Mouse (Mus musculus) embryonic facial prominence, embryonic 14.5 days (tissue): Measurements from ENCODE around the gene Gins2. TPM values are rescaled to one million over a fixed set of nuclear protein-coding genes. Genes with fewer than 3 reads are reported as not detected.
A peak's percentile ranks its signal among the peaks of the same experiment; 100 is the strongest.

Experiments
- ATAC-seq: fragments of 200-750 bp; cut with Nextera tagmentation; 2 replicates; pipeline ENCODE4 v1.8.0; 2017; ENCODE audit warnings: low read depth, moderate number of reproducible peaks, moderate TSS enrichment
- DNase-seq: peaks from one replicate; pipeline ENCODE4 v3.0.0-alpha.2; 2015; ENCODE audit warnings: low spot score
- H3K27ac ChIP-seq: fragments of 300-500 bp; sonication (generic); replicated peaks from 2 replicates; pipeline ENCODE4 v1.5.1; 2014; ENCODE audit warnings: low read depth, mild to moderate bottlenecking, low read length, moderate library complexity
- H3K27me3 ChIP-seq: fragments of 300-500 bp; sonication (generic); replicated peaks from 2 replicates; pipeline ENCODE4 v1.6.1; 2014; ENCODE audit warnings: low read length; ENCODE audit not compliant: control insufficient read depth, insufficient read depth
- H3K36me3 ChIP-seq: fragments of 300-500 bp; sonication (generic); 2 replicates; pipeline ENCODE4 v1.6.1; 2014; ENCODE audit warnings: low read length, mixed read lengths; ENCODE audit not compliant: control insufficient read depth, insufficient read depth
- H3K4me1 ChIP-seq: fragments of 300-500 bp; sonication (generic); 2 replicates; pipeline ENCODE4 v1.6.1; 2014; ENCODE audit warnings: antibody characterized with exemption, low read length; ENCODE audit not compliant: control insufficient read depth, insufficient read depth
- H3K4me2 ChIP-seq: fragments of 300-500 bp; sonication (generic); 2 replicates; pipeline ENCODE4 v1.6.1; 2014; ENCODE audit warnings: low read depth, mild to moderate bottlenecking, low read length, moderate library complexity, mixed read lengths
- H3K4me3 ChIP-seq: fragments of 300-500 bp; sonication (generic); 2 replicates; pipeline ENCODE4 v1.5.1; 2014; ENCODE audit warnings: low read depth, mild to moderate bottlenecking, low read length
- H3K9ac ChIP-seq: fragments of 300-500 bp; sonication (generic); 2 replicates; pipeline ENCODE4 v1.6.1; 2014; ENCODE audit warnings: low read depth, mild to moderate bottlenecking, low read length, moderate library complexity, mixed read lengths
- H3K9me3 ChIP-seq: fragments of 300-500 bp; sonication (generic); 2 replicates; pipeline ENCODE4 v1.6.1; 2016; ENCODE audit warnings: low read length; ENCODE audit not compliant: control insufficient read depth
- WGBS: fragments of 180-500 bp; shearing (Covaris S2); extraction: QIAGEN DNeasy Blood & Tissue Kit; methylation state at CpG from one replicate; pipeline ENCODE4 v1.1.7; 2014; 5-methylcytosine and 5-hydroxymethylcytosine counted together
- polyA plus RNA-seq: library from polyadenylated mRNA; unstranded; fragments of >200 nt; fragmentation: Nextera tagmentation; extraction: Ambion mirVana; gene quantifications from 2 replicates; pipeline ENCODE4 v1.2.1, GENCODE M21; 2014

Gene Gins2
- polyA plus RNA-seq, 1 experiment from 2014 or later, result 82.7 TPM

DNA sequence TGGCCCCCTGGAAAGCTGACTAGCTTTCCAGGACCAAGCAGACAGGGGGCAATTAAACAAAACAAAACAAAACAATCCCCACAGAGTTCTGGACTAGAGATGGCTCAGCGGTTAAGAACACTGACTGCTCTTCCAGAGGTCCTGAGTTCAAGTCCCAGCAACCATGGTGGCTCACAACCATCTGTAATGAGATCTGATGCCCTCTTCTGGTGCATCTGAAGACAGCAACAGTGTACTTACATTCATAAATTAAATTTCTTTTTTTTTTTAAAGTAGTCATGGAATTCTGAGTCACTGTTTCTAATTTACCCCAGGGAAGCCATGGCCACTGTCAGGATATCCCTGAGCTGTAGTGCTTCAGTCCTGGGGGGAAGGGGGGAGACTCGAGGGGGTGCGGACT, 25.4 kb upstream of the Gins2 start:
- no peak overlapping the region for H3K4me2 ChIP-seq
- H3K36me3 ChIP-seq, result no peaks in the 10 kb centered on the region
- no peaks in the 10 kb centered on the region; the same call in 1 of the 2 replicates for H3K4me1 ChIP-seq
- no peak overlapping the region for H3K27ac ChIP-seq
- no peaks in the 10 kb centered on the region for H3K27me3 ChIP-seq
- H3K9me3 ChIP-seq, result no peaks in the 10 kb centered on the region
- DNase-seq (no peak), ATAC-seq (no peak)
- no peak overlapping the region for H3K9ac ChIP-seq
- H3K4me3 ChIP-seq, result no peak overlapping the region
- WGBS, result 89% methylated on average over 3 of the region's 3 CpGs

DNA sequence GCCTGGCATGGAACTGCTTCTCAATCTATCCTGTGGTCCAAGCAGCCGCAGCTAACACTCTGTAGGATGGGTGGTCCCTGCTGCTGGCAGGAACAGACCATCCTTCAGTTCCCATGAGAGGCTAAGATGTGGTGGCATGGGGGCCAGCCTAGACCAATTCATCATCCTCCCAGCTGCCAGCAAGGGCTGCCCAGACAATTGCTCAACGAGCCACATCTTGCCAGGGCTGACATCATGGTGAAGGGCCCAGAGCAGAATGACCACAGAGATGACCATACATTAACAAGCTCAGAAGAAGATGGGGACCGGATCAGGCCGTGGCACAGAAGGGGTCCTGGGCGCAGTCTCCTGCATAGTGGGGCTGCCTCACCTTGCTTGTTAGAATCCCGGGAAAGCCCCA, 21.7 kb upstream of the Gins2 start:
- Histone ChIP-seq H3K27me3 (no peaks in the 10 kb centered on the region), H3K4me3 (no peak overlapping the region), H3K4me2 (no peak overlapping the region), H3K4me1 (no peaks in the 10 kb centered on the region), H3K9ac (no peak overlapping the region), H3K36me3 (no peaks in the 10 kb centered on the region), H3K27ac (no peak overlapping the region), H3K9me3 (no peaks in the 10 kb centered on the region)
- no peak for DNase-seq
- no peak for ATAC-seq
- 88% methylated on average over 6 of the region's 6 CpGs for WGBS

GRCm38 (mm10) chr8:120607885-120608284, 18.8 kb upstream of the Gins2 start:
- ATAC-seq, result no peak
- 13% methylated on average over 7 of the region's 7 CpGs for WGBS
- no peak overlapping the region for H3K27ac ChIP-seq

GRCm38 (mm10) chr8:120607460-120607859, 18.4 kb upstream of the Gins2 start:
- no peaks in the 10 kb centered on the region for H3K36me3 ChIP-seq
- no peak for ATAC-seq
- 86% methylated on average over 9 of the region's 9 CpGs for WGBS

More at GRCm38 (mm10) chr8:120607885-120608284, 18.8 kb upstream of the Gins2 start:
- Histone ChIP-seq H3K4me3 (no peak overlapping the region), H3K4me2 (no peak overlapping the region), H3K9ac (no peak overlapping the region), H3K4me1 (no peaks in the 10 kb centered on the region), H3K27me3 (no peaks in the 10 kb centered on the region), H3K9me3 (no peaks in the 10 kb centered on the region), H3K36me3 (no peaks in the 10 kb centered on the region)
- peak; percentile 80 for DNase-seq

DNA sequence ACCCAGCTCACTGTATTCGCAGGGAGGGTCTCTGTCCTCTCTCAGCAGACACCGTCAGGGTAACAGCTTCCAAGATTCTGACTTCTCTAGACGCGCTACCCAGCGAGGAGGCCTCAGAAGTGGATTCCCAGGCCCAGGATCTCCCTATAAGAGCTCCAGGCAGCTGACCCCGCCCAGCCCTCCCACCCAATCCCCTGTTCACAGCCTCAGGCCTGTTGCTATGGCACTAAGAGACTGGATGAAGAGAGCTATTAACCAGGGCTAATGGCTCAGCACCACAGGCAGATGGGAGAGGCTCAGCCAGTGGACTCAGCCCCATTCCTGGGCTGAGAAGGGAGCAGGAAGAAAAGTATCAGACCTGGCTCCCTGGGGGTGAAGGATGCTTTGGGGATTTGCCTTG, 13.6 kb upstream of the Gins2 start:
- Histone ChIP-seq H3K9ac (0 out of 2 replicates have a peak overlapping the region, but pooled peaks have one; percentile 14), H3K4me2 (no peak overlapping the region), H3K9me3 (no peaks in the 10 kb centered on the region), H3K4me1 (peaks cover 8% of the 10 kb centered on the region; the same call in 1 of the 2 replicates), H3K36me3 (no peaks in the 10 kb centered on the region), H3K27ac (no peak overlapping the region), H3K27me3 (no peaks in the 10 kb centered on the region), H3K4me3 (no peak overlapping the region)
- WGBS, result 31% methylated on average over 6 of the region's 6 CpGs
- no peak for ATAC-seq
- DNase-seq, result peak; percentile 59

More at GRCm38 (mm10) chr8:120607460-120607859, 18.4 kb upstream of the Gins2 start:
- Histone ChIP-seq H3K9ac (no peak overlapping the region), H3K9me3 (no peaks in the 10 kb centered on the region), H3K4me3 (no peak overlapping the region), H3K27ac (no peak overlapping the region), H3K4me1 (no peaks in the 10 kb centered on the region), H3K4me2 (no peak overlapping the region), H3K27me3 (no peaks in the 10 kb centered on the region)
- DNase-seq, result no peak

DNA sequence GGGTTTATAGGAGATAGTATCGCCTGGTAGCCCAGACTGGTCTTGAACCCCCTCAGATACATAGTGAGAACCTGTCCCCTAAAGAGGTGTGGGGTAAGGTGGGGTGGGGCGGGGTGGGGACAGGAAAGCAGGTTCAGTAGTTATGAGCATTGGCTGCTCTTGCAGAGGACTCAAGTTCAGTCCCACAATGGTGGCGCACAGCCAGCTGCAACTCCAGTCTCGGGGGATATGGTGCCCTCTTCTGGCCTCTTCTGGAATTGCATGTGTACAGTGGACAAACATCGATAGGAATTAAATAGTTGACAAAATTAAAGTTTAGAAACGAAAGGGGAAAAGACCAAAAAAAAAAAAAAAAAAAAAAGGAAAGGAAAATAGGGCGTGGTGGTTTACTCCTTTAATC, 10.4 kb upstream of the Gins2 start:
- no peak overlapping the region for H3K4me3 ChIP-seq
- ATAC-seq (no peak), DNase-seq (peak; percentile 70)
- peaks cover 8% of the 10 kb centered on the region; the same call in 1 of the 2 replicates for H3K4me1 ChIP-seq
- H3K27ac ChIP-seq, result no peak overlapping the region
- no peaks in the 10 kb centered on the region for H3K36me3 ChIP-seq
- H3K9ac ChIP-seq, result no peak overlapping the region
- WGBS, result 52% methylated on average over 7 of the region's 7 CpGs
- no peak overlapping the region for H3K4me2 ChIP-seq
- H3K27me3 ChIP-seq, result no peaks in the 10 kb centered on the region
- 0 out of 2 replicates have a peak, but pooled peaks cover 2% of the 10 kb centered on the region for H3K9me3 ChIP-seq

GRCm38 (mm10) chr8:120598579-120598978, 9.5 kb upstream of the Gins2 start:
- H3K4me1 ChIP-seq, result peaks cover 8% of the 10 kb centered on the region; the same call in 1 of the 2 replicates
- no peak overlapping the region for H3K27ac ChIP-seq
- H3K36me3 ChIP-seq, result no peaks in the 10 kb centered on the region
- no peak overlapping the region; the same call in 1 of the 2 replicates for H3K4me3 ChIP-seq
- H3K27me3 ChIP-seq, result no peaks in the 10 kb centered on the region
- H3K9me3 ChIP-seq, result 0 out of 2 replicates have a peak, but pooled peaks cover 4% of the 10 kb centered on the region
- 33% methylated on average over 19 of the region's 24 CpGs for WGBS
- peak overlapping the region; percentile 48 for H3K4me2 ChIP-seq
- H3K9ac ChIP-seq, result peak overlapping the region; percentile 41
- peak; percentile 80 for DNase-seq
- peak; percentile 56 for ATAC-seq

DNA sequence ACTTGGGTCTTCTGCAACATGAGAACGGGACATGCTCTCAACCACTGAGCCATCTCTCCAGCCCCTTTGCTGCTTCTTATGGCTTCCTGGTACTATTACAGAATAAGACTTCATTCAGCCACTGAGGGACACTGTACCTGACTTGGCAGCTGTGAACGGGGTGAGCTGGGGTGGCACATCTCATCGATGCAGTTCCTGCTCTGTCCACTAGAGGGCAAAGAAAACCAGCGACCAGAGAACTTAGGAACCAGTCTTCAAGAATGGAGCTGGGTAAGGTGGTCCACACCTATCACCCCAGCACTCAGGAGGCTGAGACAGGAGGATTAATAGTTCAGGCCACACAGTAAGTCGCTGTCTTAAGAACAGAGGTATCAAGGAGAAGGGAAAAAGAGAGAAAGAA, 6.9 kb upstream of the Gins2 start:
- DNase-seq, result peak; percentile 48
- no peaks in the 10 kb centered on the region for H3K36me3 ChIP-seq

DNA sequence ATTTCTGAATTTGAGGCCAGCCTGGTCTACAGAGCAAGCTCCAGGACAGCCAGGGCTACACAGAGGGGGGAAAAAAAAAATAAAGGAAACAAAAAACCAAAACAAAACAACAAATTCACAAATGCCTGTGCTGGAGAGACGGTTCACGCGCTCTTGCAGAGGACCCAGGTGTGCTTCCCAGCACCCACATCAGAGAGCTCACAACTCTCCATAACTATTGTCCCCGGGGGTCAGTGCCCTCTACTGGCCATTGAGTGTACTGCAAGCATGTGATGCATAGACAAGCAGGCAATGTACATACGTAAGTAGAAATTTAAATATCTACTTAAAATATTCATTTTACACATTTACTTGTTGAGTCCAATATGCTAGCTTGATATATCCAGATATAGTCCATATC, 5.5 kb upstream of the Gins2 start:
- no peaks in the 10 kb centered on the region for H3K36me3 ChIP-seq
- no peak overlapping the region for H3K4me2 ChIP-seq
- no peak overlapping the region for H3K9ac ChIP-seq
- DNase-seq, result no peak
- 0 out of 2 replicates have a peak, but pooled peaks cover 4% of the 10 kb centered on the region for H3K9me3 ChIP-seq
- H3K27ac ChIP-seq, result no peak overlapping the region
- WGBS, result 96% methylated on average over 5 of the region's 5 CpGs
- no peak overlapping the region for H3K4me3 ChIP-seq
- ATAC-seq, result no peak
- peaks cover 13% of the 10 kb centered on the region for H3K4me1 ChIP-seq
- no peaks in the 10 kb centered on the region for H3K27me3 ChIP-seq

More for the DNA sequence above, 6.9 kb upstream of the Gins2 start:
- H3K27ac ChIP-seq, result no peak overlapping the region
- H3K27me3 ChIP-seq, result no peaks in the 10 kb centered on the region
- no peak overlapping the region for H3K4me2 ChIP-seq
- no peak overlapping the region for H3K4me3 ChIP-seq
- 11% methylated on average over 5 of the region's 5 CpGs for WGBS
- peaks cover 8% of the 10 kb centered on the region; the same call in 1 of the 2 replicates for H3K4me1 ChIP-seq
- 0 out of 2 replicates have a peak, but pooled peaks have one; percentile 19 for ATAC-seq
- 0 out of 2 replicates have a peak, but pooled peaks cover 4% of the 10 kb centered on the region for H3K9me3 ChIP-seq
- H3K9ac ChIP-seq, result no peak overlapping the region
